Mouse (Mus musculus): ENCODE measurements around the gene Cyp2ab1.

Gene Cyp2ab1

DNA sequence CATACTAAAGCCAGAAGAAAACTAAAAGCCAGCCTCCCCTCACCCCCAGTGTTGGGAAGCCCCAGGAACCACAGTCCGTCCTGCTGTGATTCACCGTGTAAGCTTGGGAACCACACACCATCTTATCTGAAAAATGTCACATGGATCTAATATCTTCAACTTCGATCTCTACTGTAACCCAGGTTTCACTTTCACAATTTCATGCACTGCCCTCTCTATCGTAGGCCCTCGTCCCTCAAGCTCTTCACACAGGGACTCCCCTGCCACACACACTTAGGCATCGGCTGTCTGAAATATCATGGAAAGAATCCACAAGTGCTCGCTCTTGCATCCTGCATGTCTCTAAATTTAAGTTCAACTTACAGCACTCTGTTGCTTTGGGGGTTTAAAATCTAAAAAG, 60.1 kb downstream of the Cyp2ab1 start:
- no peak for DNase-seq

Measured in right cerebral cortex, postnatal 4 days (tissue).